Mouse (Mus musculus): ENCODE data around the gene Lpin1. TPM values are rescaled to one million over a fixed set of nuclear protein-coding genes. Genes with fewer than 3 reads are reported as not detected.

The Lpin1 gene
- polyA plus RNA-seq, 1 experiment = 38.6 TPM

GRCm38 (mm10) chr12:16633235-16633634, 22.5 kb upstream of the Lpin1 start:
- no peaks in the 10 kb centered on the region for H3K27me3 ChIP-seq (ENCODE audit: control insufficient read depth, insufficient read depth, low read length)
- H3K4me3 ChIP-seq (replicated peaks; ENCODE audit: insufficient read depth, low read depth, low read length) = no peak overlapping the region
- no peak for TF ChIP-seq CTCF (IDR thresholded peaks at IDR 0.05; ENCODE audit: borderline replicate concordance, insufficient read depth, low read depth, low read length)
- TF ChIP-seq POLR2A (IDR thresholded peaks at IDR 0.05; ENCODE audit: borderline replicate concordance, insufficient read depth, low read length) = no peak
- DNase-seq = no peak
- H3K4me1 ChIP-seq (ENCODE audit: control insufficient read depth, insufficient read depth, low read length) = no peaks in the 10 kb centered on the region; the same call in 1 of the 2 replicates
- WGBS = 90% methylated on average over 6 of the region's 6 CpGs
- H3K27ac ChIP-seq (ENCODE audit: insufficient read depth, low read length) = no peak overlapping the region

DNA sequence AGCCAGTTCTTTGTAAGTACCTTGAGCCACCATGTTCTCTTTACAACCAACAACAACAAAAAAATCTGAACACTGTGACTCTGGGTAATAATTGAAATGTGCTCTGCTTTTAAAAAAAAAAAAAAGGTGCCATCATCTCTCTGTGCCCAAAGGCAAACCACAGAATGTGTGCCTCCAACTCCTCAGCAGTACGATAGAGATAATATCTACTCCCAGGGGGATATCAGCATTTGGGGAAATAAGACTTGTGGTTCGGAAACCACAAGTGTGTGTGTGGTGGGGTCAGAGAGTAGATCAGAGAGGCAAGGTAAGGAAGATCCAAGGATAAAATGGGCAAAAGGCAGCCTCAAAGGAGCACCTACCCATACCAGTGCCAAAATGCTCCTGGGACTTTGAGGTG, 20.7 kb upstream of the Lpin1 start:
- TF ChIP-seq CTCF (IDR thresholded peaks at IDR 0.05; ENCODE audit: borderline replicate concordance, insufficient read depth, low read depth, low read length) = no peak
- no peak for TF ChIP-seq POLR2A (IDR thresholded peaks at IDR 0.05; ENCODE audit: borderline replicate concordance, insufficient read depth, low read length)
- Histone ChIP-seq H3K4me3 (replicated peaks; ENCODE audit: insufficient read depth, low read depth, low read length) (no peak overlapping the region), H3K27ac (ENCODE audit: insufficient read depth, low read length) (no peak overlapping the region), H3K4me1 (ENCODE audit: control insufficient read depth, insufficient read depth, low read length) (no peaks in the 10 kb centered on the region; the same call in 1 of the 2 replicates), H3K27me3 (ENCODE audit: control insufficient read depth, insufficient read depth, low read length) (no peaks in the 10 kb centered on the region)
- 83% methylated on average over 2 of the region's 2 CpGs for WGBS
- DNase-seq = no peak

GRCm38 (mm10) chr12:16630866-16631185, 20.1 kb upstream of the Lpin1 start:
- Histone ChIP-seq H3K4me1 (ENCODE audit: control insufficient read depth, insufficient read depth, low read length) (no peaks in the 10 kb centered on the region; the same call in 1 of the 2 replicates), H3K27me3 (ENCODE audit: control insufficient read depth, insufficient read depth, low read length) (no peaks in the 10 kb centered on the region), H3K4me3 (replicated peaks; ENCODE audit: insufficient read depth, low read depth, low read length) (no peak overlapping the region), H3K27ac (ENCODE audit: insufficient read depth, low read length) (no peak overlapping the region)
- 96% methylated on average over 1 of the region's 1 CpGs for WGBS
- DNase-seq = no peak
- no peak for TF ChIP-seq POLR2A (IDR thresholded peaks at IDR 0.05; ENCODE audit: borderline replicate concordance, insufficient read depth, low read length)
- TF ChIP-seq CTCF (IDR thresholded peaks at IDR 0.05; ENCODE audit: borderline replicate concordance, insufficient read depth, low read depth, low read length) = no peak

DNA sequence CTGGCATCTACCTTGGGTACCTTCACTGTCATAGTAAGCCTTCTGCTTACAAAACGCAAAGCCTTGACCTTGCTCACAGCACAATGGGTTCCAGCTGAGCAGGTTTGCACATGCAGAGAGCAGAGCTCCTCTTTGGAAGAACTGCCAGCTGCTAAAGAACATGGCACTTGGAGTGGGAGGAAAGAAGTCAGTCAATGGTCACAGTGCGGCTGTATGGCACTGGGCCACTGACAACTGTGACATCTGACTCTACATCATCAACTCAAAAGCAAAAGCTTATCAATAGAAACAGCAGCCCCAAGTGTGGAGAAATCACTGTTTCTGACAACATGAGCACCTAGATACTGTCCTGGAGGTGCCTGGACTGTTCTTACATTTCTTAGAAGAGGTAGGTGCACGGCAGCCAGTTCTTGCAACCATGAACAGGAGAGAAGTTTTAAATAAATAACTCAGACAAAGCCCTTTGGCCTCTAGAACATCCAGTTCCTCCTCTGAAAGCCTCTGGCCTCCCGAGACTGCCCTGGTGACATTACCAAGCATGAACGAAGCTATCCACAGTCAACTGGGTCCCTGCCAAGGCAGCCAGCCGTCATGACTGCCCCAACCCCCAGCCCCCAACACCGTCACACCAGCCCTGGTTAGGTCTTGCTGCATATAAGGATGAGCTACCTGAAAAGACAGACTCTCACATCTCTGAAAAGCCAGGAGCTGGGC, 19.5 kb upstream of the Lpin1 start:
- Histone ChIP-seq H3K4me3 (replicated peaks; ENCODE audit: insufficient read depth, low read depth, low read length) (no peak overlapping the region), H3K4me1 (ENCODE audit: control insufficient read depth, insufficient read depth, low read length) (no peaks in the 10 kb centered on the region; the same call in 1 of the 2 replicates), H3K27ac (ENCODE audit: insufficient read depth, low read length) (no peak overlapping the region), H3K27me3 (ENCODE audit: control insufficient read depth, insufficient read depth, low read length) (no peaks in the 10 kb centered on the region)
- WGBS = 33% methylated on average over 7 of the region's 7 CpGs
- no peak for TF ChIP-seq CTCF (IDR thresholded peaks at IDR 0.05; ENCODE audit: borderline replicate concordance, insufficient read depth, low read depth, low read length)
- TF ChIP-seq POLR2A (IDR thresholded peaks at IDR 0.05; ENCODE audit: borderline replicate concordance, insufficient read depth, low read length) = no peak
- DNase-seq = no peak

GRCm38 (mm10) chr12:16620230-16620629, 9.5 kb upstream of the Lpin1 start:
- H3K27ac ChIP-seq (ENCODE audit: insufficient read depth, low read length) = no peak overlapping the region
- peaks cover 8% of the 10 kb centered on the region for H3K4me1 ChIP-seq (ENCODE audit: control insufficient read depth, insufficient read depth, low read length)
- no peak overlapping the region for H3K4me3 ChIP-seq (replicated peaks; ENCODE audit: insufficient read depth, low read depth, low read length)
- no peak for DNase-seq
- TF ChIP-seq POLR2A (IDR thresholded peaks at IDR 0.05; ENCODE audit: borderline replicate concordance, insufficient read depth, low read length) (no peak), CTCF (IDR thresholded peaks at IDR 0.05; ENCODE audit: borderline replicate concordance, insufficient read depth, low read depth, low read length) (no peak)
- WGBS = 94% methylated on average over 3 of the region's 3 CpGs
- no peaks in the 10 kb centered on the region; the same call in 1 of the 2 replicates for H3K27me3 ChIP-seq (ENCODE audit: control insufficient read depth, insufficient read depth, low read length)

DNA sequence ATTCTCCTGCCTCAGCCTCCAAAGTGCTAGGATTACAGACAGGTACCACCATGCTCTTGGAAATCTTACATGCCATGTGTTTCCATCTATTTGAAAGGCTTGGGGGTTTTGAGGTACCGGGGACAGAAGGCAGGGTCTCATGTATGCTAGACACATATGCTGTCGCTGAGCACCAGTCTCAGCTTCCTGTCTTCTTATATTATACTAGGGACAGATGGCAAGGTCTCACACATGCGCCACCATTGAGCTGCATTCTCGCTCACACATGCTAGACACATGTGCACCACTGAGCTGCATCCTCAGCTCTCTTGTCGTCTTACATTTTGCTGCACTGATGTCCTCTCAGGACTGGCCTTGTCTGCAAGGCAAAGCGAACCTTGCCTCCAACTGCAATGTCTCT, 8.7 kb upstream of the Lpin1 start:
- no peaks in the 10 kb centered on the region; the same call in 1 of the 2 replicates for H3K27me3 ChIP-seq (ENCODE audit: control insufficient read depth, insufficient read depth, low read length)
- DNase-seq = no peak
- peaks cover 8% of the 10 kb centered on the region for H3K4me1 ChIP-seq (ENCODE audit: control insufficient read depth, insufficient read depth, low read length)
- TF ChIP-seq CTCF (IDR thresholded peaks at IDR 0.05; ENCODE audit: borderline replicate concordance, insufficient read depth, low read depth, low read length) (no peak), POLR2A (IDR thresholded peaks at IDR 0.05; ENCODE audit: borderline replicate concordance, insufficient read depth, low read length) (no peak)
- no peak overlapping the region for H3K27ac ChIP-seq (ENCODE audit: insufficient read depth, low read length)
- 78% methylated on average over 6 of the region's 6 CpGs for WGBS
- no peak overlapping the region for H3K4me3 ChIP-seq (replicated peaks; ENCODE audit: insufficient read depth, low read depth, low read length)

DNA sequence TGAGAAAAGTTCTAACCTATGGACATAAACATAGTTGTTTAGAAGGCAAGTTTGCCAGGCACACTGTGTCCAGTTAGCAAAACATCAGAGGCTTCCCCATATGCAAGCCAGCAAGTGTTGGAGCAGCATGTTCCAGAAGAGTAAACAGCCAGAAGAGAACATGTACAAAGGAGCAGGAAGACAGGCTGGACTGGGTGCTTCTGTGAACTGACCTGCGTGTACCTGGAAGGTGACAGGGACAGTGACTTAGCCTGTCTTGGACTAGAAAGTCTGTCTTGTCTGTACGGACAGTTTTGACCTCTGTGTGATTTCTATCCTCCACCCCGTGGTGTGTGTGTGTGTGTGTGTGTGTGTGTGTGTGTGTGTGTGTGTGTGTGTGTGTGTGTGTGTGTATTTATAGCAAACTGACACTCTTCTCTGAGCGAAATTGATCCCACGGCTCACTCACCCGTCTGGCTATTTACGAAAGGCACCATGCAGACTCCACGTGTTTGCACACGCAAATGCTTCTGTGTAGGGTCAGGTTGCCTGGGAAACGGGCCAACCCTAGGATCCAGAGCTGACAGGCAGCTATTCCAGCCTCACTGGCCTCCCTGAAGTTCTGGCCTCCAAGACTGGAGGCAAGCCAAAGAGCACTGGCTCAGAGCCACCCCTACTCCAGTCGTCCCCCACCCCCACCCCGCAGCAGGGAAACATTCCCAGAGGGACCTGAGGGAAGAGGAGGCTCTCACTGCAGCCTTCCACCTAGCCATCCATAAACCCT, 7.9 kb upstream of the Lpin1 start:
- 5% methylated on average over 12 of the region's 12 CpGs for WGBS
- no peak for TF ChIP-seq CTCF (IDR thresholded peaks at IDR 0.05; ENCODE audit: borderline replicate concordance, insufficient read depth, low read depth, low read length)
- no peak for TF ChIP-seq POLR2A (IDR thresholded peaks at IDR 0.05; ENCODE audit: borderline replicate concordance, insufficient read depth, low read length)
- Histone ChIP-seq H3K4me3 (replicated peaks; ENCODE audit: insufficient read depth, low read depth, low read length) (no peak overlapping the region), H3K27ac (ENCODE audit: insufficient read depth, low read length) (no peak overlapping the region), H3K4me1 (ENCODE audit: control insufficient read depth, insufficient read depth, low read length) (peaks cover 8% of the 10 kb centered on the region), H3K27me3 (ENCODE audit: control insufficient read depth, insufficient read depth, low read length) (no peaks in the 10 kb centered on the region; the same call in 1 of the 2 replicates)
- peak; percentile 59 to 71 for DNase-seq

DNA sequence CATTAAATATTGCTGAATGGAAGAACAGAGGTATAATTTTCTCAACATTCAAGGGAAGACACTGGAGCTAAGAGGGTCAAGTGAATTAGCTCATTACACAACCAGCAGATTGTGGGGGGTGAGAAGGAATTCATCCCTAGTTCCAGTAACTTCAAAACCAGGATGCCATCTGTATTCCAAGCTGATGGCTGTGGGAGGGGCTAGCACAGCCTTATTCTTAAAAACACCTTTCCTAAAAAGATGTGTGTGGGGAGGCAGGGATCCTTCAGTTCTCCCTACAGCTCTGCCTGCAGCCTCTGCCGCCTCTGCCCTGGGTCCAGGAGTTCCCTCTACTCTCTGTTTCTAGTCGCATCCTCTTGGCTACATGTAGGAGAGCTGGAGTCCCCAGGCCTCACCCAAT, 5.0 kb upstream of the Lpin1 start:
- H3K4me3 ChIP-seq (replicated peaks; ENCODE audit: insufficient read depth, low read depth, low read length) = no peak overlapping the region
- no peak for DNase-seq
- H3K27ac ChIP-seq (ENCODE audit: insufficient read depth, low read length) = no peak overlapping the region
- TF ChIP-seq CTCF (IDR thresholded peaks at IDR 0.05; ENCODE audit: borderline replicate concordance, insufficient read depth, low read depth, low read length) = no peak
- no peak for TF ChIP-seq POLR2A (IDR thresholded peaks at IDR 0.05; ENCODE audit: borderline replicate concordance, insufficient read depth, low read length)
- H3K27me3 ChIP-seq (ENCODE audit: control insufficient read depth, insufficient read depth, low read length) = no peaks in the 10 kb centered on the region; the same call in 1 of the 2 replicates
- 94% methylated on average over 2 of the region's 2 CpGs for WGBS
- peaks cover 8% of the 10 kb centered on the region for H3K4me1 ChIP-seq (ENCODE audit: control insufficient read depth, insufficient read depth, low read length)

Measured in cerebellum, adult 2 months (tissue).